Mouse (Mus musculus) urinary bladder, postnatal 25 days (tissue): Measurements from ENCODE around the gene Tmed3.

Experiments used
- DNase-seq: peaks from one replicate; pipeline ENCODE4 v3.0.0; 2022; ENCODE audit warnings: low spot score

Tmed3 gene

DNA sequence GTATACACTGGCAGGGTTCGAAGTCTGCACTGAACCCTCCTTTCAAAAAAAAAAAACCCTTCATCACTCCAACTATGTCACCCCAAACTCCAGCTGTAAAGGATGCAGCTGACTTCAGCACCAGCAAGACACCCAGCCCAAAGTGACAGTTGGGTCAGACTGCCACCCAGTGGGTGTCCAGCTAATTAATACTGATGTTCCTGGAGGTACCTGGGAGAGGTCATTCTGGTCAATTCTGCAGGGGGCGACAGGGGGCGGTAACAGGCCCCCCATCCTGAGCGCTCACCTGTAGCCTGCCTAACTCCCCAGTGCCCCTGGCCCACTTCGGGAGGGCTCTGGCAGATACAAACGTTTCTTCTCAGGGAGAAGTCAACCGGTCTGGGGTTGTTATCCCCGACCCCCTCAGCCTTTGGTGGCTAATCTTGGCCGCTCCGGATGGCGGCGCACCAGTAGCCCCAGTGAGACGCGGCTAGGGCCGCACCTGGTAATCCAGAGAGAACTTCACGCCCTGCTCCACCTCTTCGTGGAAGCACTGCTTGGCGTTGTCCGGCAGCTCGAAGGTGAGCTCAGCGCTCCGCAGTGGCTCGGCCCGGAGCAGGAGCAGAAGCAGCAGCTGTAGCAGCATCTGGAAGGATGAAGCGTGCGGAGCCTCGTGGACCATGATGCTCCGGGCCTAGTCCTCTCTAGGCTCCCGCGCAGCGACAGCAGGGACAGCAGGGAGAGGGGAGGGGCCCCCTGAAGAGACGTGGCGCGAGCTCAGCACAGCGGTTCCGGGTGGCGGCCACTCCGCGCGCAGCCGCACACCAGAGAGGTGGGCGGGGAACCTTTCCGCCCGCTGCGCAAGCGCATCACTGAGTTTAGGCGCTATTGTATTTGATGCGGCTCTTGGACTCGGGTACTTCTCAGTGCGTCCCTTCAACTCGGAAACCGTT, at the start of gene Tmed3:
Gene Tmed3, minus strand, starts transcription at position 804 of the 932 bp plus-strand sequence.
- DNase-seq = peak; percentile 87

DNA sequence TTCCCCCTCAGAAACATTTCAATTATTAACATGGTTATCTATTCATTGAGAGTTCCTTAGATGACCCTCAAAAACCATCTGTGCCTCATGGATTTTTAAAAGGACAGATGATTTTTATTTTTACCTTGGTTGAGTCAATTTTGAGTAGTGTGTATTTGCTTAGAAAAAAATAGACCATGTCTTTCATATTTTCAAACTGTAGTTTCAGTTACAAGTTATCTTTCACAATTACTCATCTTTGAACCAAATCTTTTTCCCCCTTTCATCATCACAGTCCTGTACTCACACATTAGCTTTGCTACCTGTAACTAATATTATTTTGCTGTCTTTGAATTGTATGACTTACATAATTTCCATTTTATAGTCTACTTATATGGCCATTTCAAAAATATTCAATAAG, 35.2 kb upstream of the Tmed3 start:
- DNase-seq = no peak

DNA sequence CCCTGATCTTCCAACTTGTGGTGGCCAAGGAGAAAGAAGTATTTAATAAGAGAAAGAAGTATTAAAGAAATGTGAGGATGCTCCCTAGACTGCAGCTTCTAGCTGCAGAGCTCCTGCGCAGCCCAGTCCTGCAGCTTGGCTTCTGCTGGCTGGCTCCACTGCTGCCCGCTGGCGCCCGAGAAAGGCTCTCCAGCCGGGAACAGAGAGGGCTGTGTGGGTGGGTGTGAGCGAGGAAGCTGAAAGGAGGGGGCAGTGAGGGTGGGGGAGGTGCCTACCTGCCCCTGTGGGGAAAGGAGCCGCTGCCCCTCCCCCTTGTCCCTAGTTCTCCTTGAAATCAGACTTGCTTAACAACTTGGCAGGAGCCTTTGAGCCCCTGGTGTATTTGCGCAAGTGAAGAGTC, 33.4 kb upstream of the Tmed3 start, which contains the start of gene Ankrd34c:
Gene Ankrd34c, minus strand, starts transcription at position 181 of the 400 bp plus-strand sequence.
- DNase-seq = no peak

DNA sequence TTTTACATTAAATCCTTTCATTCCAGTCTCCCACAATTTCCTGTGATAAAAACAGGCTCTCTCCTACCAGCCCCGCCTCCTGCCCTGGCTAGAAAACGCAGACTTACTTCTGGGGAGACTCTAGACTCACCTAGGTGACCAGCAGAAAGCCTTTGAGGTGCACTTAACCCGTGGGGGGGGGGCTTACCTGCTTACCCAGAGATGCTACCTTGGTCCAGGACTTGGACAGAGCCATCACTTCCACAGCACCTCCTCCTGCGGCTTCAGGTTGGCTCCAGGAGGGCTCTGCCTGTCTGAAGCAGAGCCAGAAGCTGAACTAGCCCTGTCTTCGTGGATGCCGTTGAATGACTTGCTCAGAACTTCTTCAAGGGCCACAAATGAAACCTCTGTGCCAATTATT, 33.0 kb upstream of the Tmed3 start:
- DNase-seq = no peak

DNA sequence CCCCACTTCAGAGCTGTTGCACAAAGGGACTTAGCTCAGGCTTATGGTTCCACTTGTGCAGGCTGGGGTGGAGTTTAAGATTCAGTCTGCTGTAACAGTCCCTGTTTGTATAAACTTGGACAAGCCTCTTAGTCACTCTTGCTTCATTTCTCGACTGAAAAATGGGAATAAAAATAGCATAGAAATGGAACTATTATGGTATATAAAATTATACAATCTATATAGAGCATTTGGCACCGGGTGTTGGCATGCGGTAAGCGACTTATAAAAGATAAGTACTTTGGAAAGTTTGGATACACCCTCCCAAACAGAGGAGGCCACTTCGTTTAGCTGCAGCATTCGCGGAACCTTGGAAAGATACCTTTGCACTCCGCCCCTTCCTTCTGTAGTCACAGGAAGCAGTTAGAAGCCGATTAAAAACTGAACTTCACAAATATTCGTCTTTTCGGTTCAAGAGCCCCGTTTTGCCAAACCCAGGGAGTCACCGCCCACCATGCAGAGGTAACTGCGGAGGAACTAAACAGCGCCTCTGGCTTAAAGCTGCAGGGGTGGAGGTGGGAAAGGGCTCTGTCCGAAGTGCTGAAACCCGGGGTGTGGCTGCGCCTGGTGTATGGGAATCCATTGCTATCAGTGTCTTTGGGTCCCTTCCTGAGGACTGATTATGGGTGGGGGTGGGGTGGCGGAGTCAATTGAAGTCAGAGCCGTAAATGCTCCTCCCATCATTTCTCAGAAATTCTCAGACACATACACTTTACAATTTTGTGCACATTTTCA, 32.3 kb upstream of the Tmed3 start:
- peak; percentile 11 for DNase-seq

DNA sequence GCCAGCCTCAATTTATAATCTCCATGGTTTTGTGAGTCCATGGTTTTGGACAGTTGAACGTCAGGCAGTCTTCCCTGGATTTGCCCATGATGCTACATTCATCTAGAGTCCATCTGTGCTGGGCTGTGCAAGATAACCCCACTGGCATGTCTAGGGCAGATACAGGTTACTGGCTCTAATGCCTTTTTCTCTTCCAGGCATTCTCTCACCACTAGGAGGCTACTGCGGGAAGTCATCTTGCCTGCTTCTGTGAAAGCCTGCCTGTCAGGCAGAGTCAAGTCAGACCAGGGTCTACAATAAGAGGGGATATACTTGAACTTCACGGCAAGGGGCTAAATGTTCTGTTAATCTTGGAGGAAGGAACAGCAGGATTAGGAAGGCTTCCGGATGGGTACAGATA, 2.0 kb upstream of the Tmed3 start:
- no peak for DNase-seq

DNA sequence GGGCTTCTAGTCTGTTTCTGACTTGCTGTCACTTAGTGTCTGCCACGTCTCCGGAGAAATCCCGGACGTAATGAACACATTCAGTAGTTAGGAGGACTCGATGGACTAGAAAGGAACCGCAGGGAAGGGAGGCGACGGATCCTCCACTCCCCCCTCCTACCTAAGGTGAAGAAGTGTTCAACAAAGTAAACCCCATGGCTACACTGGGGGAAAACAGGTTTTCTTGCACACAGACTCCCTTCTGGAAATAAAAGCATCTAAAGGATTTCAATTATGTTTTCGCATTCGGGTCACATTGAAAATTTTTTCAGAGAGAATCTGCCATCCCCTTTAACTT, 297 bp upstream of the Tmed3 start:
- DNase-seq = no peak

DNA sequence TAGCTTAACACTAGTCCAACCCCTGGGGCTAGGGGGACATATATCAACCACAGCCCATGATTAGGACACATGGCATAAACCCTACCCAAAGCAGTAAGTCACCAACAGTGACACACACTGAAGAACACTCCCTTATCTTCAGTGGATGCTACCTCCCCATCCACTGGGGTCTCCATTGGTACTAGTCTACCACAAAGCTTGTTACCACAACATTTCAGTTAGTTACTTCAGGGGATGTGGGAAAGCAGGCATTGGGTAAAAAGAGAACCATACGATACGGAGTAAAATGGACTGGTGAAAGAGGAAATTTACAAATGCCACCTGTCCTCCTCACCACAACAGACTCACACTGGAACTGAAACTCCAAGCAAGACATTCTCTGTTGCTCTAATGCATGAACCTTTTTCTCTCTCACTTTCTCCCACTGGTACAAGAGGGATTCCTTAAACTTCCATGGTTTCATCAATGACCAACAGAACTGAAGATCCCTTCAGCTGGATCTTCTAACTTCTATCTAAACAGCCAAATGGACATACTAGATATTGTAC, 3.9 kb downstream of the Tmed3 start:
- no peak for DNase-seq

DNA sequence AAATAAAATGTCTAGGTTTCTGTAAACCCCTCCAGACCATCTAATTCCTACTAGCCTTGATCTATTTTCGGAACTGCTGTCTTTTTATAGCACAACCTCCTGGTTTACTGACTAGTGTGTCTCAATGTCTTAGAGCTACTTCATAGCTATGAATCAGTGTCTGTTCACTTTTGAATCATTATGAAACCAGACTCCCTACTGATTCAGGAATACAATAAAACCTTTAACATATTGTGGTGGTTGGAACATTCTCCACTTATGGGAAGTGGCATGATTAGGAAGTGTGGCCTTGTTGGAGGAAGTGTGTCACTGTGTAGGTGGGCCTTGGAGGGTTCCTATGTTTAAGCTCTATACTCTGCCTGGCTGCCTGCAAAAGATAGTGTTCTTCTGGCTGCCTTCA, 9.7 kb downstream of the Tmed3 start:
- DNase-seq = no peak

DNA sequence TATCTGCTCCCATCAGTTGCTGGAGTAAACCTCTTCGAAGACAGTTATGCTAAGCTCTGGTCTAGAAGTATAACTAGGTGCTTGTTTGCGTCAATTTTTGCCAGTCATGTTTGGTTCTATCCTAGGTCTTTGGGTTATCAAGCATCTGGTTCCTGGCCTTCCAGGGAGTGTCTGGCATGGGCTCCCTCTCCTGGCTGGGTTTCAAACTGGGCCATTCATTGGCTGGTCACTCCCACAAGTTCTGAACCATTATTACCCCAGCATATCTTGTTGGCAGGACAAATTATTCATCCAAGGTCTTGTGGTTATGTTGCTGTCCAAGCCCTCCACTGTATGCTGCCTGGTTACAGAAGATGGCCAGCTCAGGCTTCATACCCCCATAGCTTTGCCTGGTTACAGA, 11.2 kb downstream of the Tmed3 start:
- no peak for DNase-seq

DNA sequence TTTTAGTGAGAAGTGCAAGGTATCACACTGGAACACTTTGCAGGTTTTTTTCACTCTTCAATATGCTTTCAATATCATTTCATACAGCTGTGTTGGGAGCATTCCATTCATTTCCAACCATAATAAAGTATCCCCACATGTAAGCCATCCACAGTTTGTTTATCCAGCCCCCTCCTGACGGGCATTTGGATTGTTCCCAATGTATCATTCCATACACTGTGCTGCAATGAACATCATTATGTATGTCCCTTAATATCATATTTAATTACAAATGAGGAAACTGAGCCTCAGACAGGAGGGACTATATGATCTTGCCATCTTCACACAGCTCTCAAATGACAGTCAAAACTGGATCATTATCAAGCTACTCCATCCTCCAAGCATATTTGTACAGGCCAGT, 15.7 kb downstream of the Tmed3 start:
- DNase-seq = no peak

DNA sequence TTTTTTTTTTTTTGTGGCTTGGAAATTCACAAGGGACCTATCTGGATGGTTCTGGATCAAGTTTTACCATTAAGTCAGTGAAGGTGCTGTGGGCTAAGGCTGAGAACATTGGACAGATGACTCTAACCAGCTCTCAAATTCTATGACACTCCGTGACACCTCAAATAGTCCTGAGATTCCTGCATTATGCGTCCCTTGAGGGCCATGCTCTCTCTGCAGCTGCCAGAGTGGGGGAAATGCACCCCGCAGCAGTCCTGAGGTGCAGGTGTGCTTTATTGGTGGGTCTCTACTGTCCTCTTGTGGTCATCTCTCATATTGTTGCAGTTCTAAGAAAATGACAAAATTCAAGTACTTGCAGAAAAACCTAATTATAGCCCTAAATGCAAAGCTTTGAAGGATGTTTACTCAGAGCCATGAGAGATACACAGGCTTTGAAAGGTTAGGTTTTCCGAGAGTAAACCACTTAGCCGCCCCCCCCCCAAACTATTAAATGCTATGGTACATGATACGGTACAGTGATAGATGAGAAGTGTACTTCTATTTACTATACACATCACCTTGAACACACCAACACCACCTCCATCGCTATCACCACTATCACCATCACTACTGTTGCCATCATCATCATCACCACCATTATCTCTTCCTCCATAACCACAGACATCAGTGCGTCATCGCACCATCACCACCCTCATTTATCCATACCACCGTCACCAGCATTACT, 17.2 kb downstream of the Tmed3 start:
- no peak for DNase-seq

DNA sequence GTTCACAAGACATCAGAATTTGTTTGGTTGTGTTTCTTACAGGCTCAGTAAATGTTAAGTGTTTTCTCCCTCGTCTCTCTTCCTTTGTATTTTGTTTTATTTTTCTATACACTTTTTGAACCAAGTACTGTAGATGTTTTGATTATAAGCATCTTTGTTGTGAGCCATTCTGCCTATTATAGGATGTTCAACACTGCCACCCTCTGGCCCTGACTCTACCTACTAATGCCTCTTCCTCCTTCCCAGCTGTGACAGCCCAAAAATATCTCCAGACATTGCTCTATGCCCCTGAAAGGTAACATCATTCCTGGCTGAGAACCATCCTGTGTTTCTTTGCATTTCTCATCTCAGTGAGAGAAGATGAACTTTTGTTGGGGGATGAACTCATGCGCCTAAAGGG, 18.6 kb downstream of the Tmed3 start:
- DNase-seq = no peak

DNA sequence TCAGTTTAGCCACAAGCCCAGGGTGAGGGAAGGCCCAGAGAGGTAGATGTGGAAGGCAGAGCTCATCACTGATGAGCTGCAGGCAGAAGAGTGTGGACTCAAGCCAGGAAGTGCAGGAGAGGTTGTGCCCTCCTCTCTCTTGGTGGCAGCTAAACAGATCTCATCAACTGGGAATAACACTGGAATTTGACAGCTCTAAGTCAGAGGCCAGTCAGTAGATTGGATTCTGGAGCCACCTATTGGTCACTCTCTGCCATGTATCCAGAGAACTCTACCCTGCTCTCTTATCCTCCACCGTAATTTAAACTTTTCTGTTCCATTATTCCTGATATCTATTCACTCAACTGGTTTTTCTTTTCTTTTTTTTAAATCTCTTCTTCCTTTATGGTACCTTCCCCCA, 25.9 kb downstream of the Tmed3 start:
- no peak for DNase-seq

DNA sequence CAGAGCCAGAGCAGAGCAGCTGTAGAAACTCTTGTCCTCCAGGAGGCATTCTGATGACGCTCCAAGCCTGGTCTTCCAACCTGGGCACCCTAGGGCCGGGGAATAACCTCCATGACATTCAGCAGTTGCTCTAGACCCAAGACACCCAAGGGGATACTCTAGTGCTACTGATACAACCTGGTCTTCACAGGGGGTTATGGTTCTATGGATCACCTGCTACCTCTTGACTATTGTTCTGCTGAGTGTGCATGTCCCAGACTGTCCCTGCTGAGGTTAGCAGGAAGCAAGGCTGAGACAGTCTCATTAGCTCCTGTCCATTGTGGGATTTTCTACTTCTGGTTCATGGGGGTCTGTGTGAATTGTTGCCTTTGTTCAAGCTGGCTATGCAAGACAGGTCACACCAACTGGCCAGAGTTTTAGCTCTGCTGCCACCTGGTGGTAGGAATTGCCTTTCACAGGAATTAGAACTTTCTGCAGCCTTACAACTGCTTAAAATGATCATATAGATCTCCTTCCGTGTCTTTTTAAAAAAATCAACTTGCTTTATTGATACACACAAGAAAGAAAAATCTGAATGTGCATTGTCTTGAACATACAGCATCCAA, 30.8 kb downstream of the Tmed3 start:
- peak; percentile 81 for DNase-seq

DNA sequence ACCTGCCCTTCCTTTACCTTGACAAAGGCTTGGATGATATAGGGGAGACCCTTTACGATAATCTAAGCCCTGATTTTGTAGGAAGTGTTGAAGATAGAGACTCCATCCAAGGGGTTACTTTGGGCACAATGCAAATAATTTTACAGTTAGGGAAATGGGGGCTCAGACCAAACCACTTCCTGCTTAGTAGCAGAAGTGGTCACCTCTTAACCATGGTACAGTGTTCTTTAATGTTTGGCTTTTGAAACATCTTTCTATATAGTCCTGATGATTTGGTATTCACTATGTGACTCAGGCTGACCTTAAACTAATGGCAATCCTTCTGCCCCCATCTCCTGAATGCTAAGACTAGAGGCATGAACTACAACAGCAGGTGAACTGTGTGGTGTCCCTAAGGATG, 31.5 kb downstream of the Tmed3 start:
- DNase-seq = no peak

DNA sequence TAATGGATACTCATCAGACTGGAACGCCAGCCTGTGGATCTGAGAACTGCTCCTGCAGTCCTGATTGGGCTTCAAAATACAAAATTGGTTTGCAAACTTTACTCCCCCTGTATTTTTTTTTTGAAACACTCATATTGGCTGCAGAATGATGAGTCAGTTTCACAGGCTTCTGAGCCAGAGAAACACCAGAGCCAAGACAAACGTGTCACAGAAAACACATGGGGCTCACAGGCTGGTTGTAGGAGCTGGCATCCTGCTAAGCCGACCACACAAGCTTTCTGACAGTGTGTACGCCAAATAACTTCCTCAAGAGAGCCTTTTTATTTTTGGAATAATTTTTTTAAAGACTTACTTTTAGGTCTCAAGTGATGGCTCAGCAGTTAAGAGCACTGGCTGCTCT, 35.0 kb downstream of the Tmed3 start:
- no peak for DNase-seq

DNA sequence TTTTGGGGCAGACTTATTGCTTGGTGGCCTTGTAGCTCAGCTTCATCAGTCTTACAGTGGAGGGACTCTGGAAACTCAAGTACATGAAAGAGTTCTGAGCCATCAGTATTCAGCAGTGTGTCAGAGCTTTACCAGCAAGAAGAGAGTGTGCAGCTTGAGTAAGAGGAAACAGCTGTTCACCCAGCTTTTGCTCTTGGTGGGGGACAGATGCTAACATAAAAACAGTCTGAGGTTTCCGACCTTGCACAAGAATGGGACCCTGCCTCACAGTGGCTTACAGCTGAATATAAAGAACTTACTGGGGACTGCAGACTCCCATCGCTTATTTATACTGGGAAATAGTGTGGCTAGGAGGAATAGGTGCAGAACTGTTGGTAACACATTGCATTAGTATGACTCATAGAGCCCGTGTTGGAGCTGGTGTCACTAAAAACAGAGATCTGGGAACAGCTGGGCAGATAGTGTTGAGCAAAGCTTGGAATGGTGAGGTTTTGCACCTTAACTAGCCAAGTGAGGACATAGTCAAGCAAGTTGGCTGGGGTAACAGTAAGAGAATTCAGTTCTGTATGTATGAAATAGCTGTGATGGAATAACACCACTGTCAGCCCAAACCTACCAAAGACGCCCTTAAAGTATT, 37.4 kb downstream of the Tmed3 start:
- DNase-seq = no peak

DNA sequence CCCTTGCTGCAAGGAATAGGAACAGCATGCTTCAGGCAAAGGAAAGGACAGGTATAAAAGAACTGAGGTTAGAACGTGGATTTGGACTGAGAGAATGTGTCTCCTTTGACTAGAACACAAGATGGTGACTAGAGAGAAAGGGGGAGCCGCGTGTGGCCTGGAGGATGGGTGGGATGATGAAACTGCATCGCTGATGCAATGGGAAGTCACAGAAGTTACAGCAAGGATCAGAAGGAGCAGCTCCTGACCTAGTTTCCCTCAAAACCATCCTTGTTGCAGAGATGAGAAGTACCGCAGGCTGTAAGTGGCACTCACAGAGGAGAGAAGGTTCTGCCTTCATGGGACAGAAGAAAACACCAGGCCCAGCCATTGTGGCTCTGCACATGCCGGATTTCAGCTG, 54.0 kb downstream of the Tmed3 start:
- DNase-seq = no peak
